Mouse (Mus musculus) ES-E14 (cell line): ENCODE measurements around the gene Cd55. TPM values are rescaled to one million over a fixed set of nuclear protein-coding genes. Genes with fewer than 3 reads are reported as not detected.
A peak's percentile ranks its signal among the peaks of the same experiment; 100 is the strongest.
"Not testable (repeated sequence)": the region's sequence is repeated elsewhere in the genome, so short reads cannot be mapped to it uniquely, and the experiment has no call there.

Experiments
- DNase-seq: peaks from one replicate; pipeline ENCODE4 v3.0.0-alpha.2; 2013; ENCODE audit warnings: low read depth, low spot score
- H3K27ac ChIP-seq: 2 replicates; pipeline ENCODE4 v1.5.1; 2012; ENCODE audit warnings: low read depth, mild to moderate bottlenecking, low read length, moderate library complexity, mixed read lengths; ENCODE audit not compliant: poor library complexity, insufficient read depth, severe bottlenecking
- H3K36me3 ChIP-seq: 2 replicates; pipeline ENCODE4 v1.6.1; 2012; ENCODE audit warnings: mild to moderate bottlenecking, low read length, moderate library complexity, mixed read lengths; ENCODE audit not compliant: control insufficient read depth, poor library complexity, insufficient read depth, severe bottlenecking
- H3K4me1 ChIP-seq, 2 experiments: fragments of 150-350 bp in 1 of 2; sonication (generic) in 1 of 2; 2 replicates each; pipeline ENCODE4 v1.6.1; 2012; ENCODE audit warnings: low read length in 2 of 2, mild to moderate bottlenecking in 1 of 2, mixed read lengths in 1 of 2; ENCODE audit not compliant: control insufficient read depth in 2 of 2, insufficient read depth in 2 of 2, poor library complexity in 1 of 2
- H3K4me3 ChIP-seq, 2 experiments: fragments of 150-350 bp in 1 of 2; sonication (generic) in 1 of 2; 2 replicates each; pipeline ENCODE4 v1.5.1; 2012; ENCODE audit warnings: low read length in 2 of 2, low read depth in 1 of 2, mild to moderate bottlenecking in 1 of 2, mixed read lengths in 1 of 2; ENCODE audit not compliant: insufficient read depth in 1 of 2, poor library complexity in 1 of 2, severe bottlenecking in 1 of 2
- H3K9ac ChIP-seq: 2 replicates; pipeline ENCODE4 v1.6.1; 2012; ENCODE audit warnings: low read depth, mild to moderate bottlenecking, low read length, mixed read lengths; ENCODE audit not compliant: poor library complexity, insufficient read depth, severe bottlenecking
- H3K9me3 ChIP-seq: fragments of 150-350 bp; sonication (generic); 2 replicates; pipeline ENCODE4 v1.6.1; 2012; ENCODE audit warnings: low read depth, mild to moderate bottlenecking, low read length; ENCODE audit not compliant: control insufficient read depth, insufficient read depth
- MAFK ChIP-seq: IDR thresholded peaks from 2 replicates; pipeline ENCODE4 v1.6.1; 2014; ENCODE audit warnings: mild to moderate bottlenecking, low read depth, low read length, inconsistent platforms; ENCODE audit not compliant: insufficient read depth
- in situ Hi-C, 2 experiments: fragments of 600-800 bp; cut with MboI; formaldehyde crosslinking; loops; one replicate each; pipeline ENCODE4 v1.15.1; 2025; ENCODE audit warnings: low sequenced_read_pairs in 2 of 2, inconsistent platforms in 1 of 2; ENCODE audit not compliant: unreplicated experiment in 2 of 2
- total RNA-seq: library from RNA; depleted of rRNA; stranded (reverse); fragments of 300-350 nt; gene quantifications from 2 replicates; pipeline ENCODE4 v1.2.3, GENCODE M21; 2012; rRNA removed

Cd55 gene
- total RNA-seq, 1 experiment: 11.2 TPM

GRCm38 (mm10) chr1:130397109-130397508 lies 65.4 kb downstream of the Cd55 start:
- DNase-seq, H3K9ac ChIP-seq, H3K27ac ChIP-seq, H3K9me3 ChIP-seq, in situ Hi-C loops, H3K36me3 ChIP-seq, H3K4me3 ChIP-seq, H3K4me1 ChIP-seq: not testable (repeated sequence)
- peak; percentile 60; the same call in 1 of the 2 replicates for TF ChIP-seq MAFK

Other genes starting within 250 kb of the Cd55 start
- 0.22 TPM in 1 of 2 replicates, not detected in the other for gene Cd55b, start 39.7 kb downstream of the Cd55 start, total RNA-seq
- gene Zp3r, start 166.9 kb upstream of the Cd55 start, total RNA-seq: not detected in 2 replicates
- not detected in 2 replicates for gene C4bp, start 198.9 kb upstream of the Cd55 start, total RNA-seq